Mouse (Mus musculus): ENCODE data around the gene Gpr132. TPM values are rescaled to one million over a fixed set of nuclear protein-coding genes. Genes with fewer than 3 reads are reported as not detected.

Gpr132 gene
- polyA plus RNA-seq, 1 experiment: 4.1 TPM

GRCm38 (mm10) chr12:112877073-112877576 lies 9.1 kb upstream of the Gpr132 start:
- no peak for DNase-seq (ENCODE audit: low spot score)

DNA sequence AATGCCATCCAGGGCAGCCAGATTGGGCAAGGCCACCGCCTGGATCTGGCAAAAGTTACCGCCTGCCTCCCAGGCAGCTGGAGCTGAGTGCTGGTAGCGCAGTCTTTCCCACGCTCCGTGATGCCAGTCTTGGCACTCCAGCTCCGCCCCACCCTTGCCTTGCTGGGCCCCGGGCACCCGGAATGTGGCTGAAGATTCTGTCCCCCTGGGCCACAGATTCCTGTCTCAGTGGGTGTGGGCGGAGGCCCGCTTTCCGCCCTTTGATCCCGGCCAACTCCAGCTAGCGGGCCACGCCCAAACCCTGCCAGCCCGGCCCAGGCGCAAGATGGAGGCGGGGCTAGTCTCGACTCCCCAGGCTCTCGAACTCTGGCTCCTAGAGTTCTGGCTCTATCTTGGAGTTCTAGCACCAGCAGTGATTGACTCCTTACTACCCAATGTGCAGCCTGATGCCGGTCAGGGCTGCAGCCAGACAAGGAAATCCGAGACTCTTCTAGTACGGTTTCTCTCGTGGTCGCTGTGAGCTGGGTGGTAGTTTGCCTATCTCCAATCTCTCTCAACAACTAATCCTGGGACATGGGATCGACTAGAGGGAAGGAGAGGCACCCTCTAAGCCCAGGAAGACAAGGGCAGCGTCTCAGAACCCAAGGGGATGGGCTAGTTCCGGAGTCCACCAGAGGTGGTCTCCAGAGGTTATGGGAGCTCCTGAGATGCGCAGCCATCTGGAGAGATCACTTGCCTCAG lies 8.5 kb upstream of the Gpr132 start:
- peak; percentile 55 for DNase-seq (ENCODE audit: low spot score)

- peak; percentile 80 for DNase-seq (ENCODE audit: low spot score)
These were observed 7.4 kb upstream of the Gpr132 start for GRCm38 (mm10) chr12:112875225-112876013.

GRCm38 (mm10) chr12:112874199-112874598 lies 6.2 kb upstream of the Gpr132 start:
- DNase-seq (ENCODE audit: low spot score): no peak

- DNase-seq (ENCODE audit: low spot score): peak; percentile 62
These were observed 5.6 kb upstream of the Gpr132 start for GRCm38 (mm10) chr12:112873452-112874190.

DNA sequence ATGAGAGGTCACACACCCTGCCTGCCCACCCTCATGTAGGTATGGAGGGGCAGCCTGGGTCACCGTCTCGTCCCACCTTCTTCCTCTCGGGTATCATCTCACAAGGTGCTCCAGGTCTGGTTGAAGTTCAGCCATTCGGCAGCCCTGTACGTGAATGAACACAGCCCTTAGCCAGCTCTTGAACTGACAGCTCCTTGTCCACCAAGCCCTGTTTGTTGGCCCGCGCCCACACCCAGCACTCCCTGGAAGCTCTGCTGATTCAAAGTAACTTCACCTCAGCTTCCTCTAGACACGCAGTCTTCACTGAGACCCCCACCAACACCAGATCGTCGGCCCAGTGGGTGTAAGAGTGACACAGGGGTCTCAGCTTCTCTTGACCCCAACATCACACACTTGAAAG lies 5.0 kb upstream of the Gpr132 start:
- no peak for DNase-seq (ENCODE audit: low spot score)

DNA sequence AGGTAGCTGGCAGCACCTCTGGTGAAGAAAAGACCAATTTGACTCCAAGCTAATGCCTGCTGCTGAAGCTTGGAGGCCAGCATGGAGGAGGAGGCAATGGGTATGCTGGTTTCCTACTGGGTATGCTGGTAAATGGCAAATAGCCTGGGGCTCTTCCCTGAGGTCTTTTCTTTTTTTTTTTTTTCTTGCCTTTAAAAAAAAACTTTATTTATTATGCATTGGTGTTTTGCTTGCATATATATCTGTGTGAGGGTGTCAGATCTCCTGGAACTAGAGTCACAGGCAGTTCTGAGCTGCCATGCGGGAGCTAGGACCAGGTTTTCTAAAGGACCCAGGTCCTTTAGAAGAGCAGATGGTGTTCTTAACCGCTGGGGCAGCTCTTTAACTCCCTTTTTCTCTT lies 3.2 kb upstream of the Gpr132 start:
- DNase-seq (ENCODE audit: low spot score): no peak

DNA sequence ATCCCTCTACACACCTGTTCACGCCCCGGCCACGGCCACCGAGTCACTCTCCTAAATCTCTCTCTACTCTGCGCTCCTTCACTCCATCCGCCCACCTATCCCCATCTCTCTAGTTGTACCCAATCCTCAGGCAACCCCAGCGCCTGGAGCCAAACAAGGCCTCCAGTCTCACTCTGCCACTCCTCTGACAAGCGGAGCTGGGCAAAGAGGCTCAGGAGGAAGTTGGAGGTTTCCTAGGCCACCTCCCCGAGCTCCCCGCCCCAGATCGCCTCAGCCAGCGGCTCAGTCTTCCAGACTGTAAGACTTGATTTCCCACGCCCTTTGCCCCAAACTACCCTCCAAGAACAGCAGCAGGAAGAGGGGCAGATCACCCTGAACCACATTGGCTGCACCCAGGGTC lies 2.7 kb upstream of the Gpr132 start:
- no peak for DNase-seq (ENCODE audit: low spot score)

- no peak for DNase-seq (ENCODE audit: low spot score)
These were observed 1.8 kb upstream of the Gpr132 start for GRCm38 (mm10) chr12:112869783-112870204.

- DNase-seq (ENCODE audit: low spot score): no peak
These were observed 838 bp downstream of the Gpr132 start for GRCm38 (mm10) chr12:112867106-112867674.

- no peak for DNase-seq (ENCODE audit: low spot score)
These were observed 1.5 kb downstream of the Gpr132 start for GRCm38 (mm10) chr12:112866467-112867080.

- DNase-seq (ENCODE audit: low spot score): no peak
These were observed 3.2 kb downstream of the Gpr132 start for GRCm38 (mm10) chr12:112864804-112865203.

DNA sequence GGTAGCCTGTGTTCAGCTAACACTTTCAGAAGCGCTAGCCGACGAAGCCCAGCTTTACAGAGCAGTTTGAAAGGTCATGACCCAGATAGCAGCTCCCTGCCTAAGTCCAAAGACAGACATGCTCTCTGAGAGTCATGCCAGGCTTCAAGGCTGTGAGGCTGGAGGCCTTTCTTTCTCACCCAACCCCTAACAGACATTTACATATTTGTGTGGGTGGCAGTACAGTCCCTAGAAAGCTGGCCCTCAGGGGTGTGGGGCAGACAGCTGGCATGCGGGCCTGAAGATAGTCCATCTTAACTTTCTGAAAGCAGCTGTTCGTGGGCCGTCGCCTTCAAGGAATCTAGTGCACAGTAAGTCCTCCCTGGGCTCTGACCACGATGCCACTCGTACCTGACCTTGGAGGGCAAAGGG lies 6.1 kb downstream of the Gpr132 start:
- DNase-seq (ENCODE audit: low spot score): no peak

GRCm38 (mm10) chr12:112860765-112861164 lies 7.3 kb downstream of the Gpr132 start:
- DNase-seq (ENCODE audit: low spot score): peak; percentile 16

DNA sequence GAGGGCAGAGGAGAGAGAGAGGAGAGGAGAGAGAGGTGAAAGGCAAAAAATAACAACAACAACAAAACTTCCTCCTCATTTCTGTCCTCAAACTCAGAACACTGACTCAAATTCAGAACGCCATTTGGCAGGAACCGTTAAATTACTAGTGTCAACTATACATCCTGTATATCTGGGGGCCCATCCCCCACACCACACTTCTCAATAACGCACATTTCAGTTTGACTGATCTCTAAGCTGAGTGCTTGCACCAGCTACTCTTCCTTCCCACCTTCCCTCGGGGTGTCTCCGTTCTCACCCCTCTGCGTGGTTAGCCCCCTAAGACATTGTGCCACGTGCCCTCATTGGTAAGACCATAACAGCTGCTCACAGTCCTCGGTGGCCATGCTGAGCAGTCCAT lies 8.1 kb downstream of the Gpr132 start:
- peak; percentile 5 for DNase-seq (ENCODE audit: low spot score)

GRCm38 (mm10) chr12:112858581-112859336 lies 9.3 kb downstream of the Gpr132 start:
- DNase-seq (ENCODE audit: low spot score): peak; percentile 14

GRCm38 (mm10) chr12:112857021-112857925 lies 10.8 kb downstream of the Gpr132 start:
- no peak for DNase-seq (ENCODE audit: low spot score)

- DNase-seq (ENCODE audit: low spot score): no peak
These were observed 11.7 kb downstream of the Gpr132 start for GRCm38 (mm10) chr12:112856338-112856737.

GRCm38 (mm10) chr12:112854610-112855333 lies 13.3 kb downstream of the Gpr132 start:
- no peak for DNase-seq (ENCODE audit: low spot score)
